Mouse (Mus musculus): ENCODE data around the gene Gm17604.

DNA sequence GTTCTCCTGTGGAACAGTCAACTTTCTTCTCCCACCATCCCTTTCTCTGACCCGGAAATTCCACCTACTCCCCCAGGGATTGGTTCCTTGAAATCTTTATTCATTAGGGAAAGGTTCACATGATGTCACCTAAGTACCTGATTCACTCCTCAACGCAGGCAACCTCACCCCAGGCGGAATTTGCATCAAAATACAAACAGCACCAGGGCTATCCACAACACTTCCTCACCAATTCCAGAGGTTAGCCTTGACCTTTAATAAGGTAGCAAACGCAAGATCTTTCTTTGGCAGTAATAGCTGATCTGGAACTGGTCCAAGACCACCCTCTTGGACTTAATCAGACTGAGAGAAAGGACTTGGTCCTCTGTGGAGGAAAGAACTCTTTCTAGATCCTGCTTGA is 1.5 kb downstream of the Gm17604 start:
- TF ChIP-seq EP300 (IDR thresholded peaks at IDR 0.05; ENCODE audit: low read depth) = no peak
- no peak for TF ChIP-seq CTCF (IDR thresholded peaks at IDR 0.05; ENCODE audit: low read depth)

Measured in liver, embryonic 14.5 days (tissue).